Mouse (Mus musculus) intestine, embryonic 16.5 days (tissue): Measurements from ENCODE around the gene Gadd45gip1. TPM values are rescaled to one million over a fixed set of nuclear protein-coding genes. Genes with fewer than 3 reads are reported as not detected.

Experiments used
- ATAC-seq: fragments of 200-750 bp; cut with Nextera tagmentation; 2 replicates; pipeline ENCODE4 v1.8.0; 2017; ENCODE audit warnings: moderate TSS enrichment, moderate library complexity
- H3K27ac ChIP-seq: fragments of 300-500 bp; sonication (generic); 2 replicates; pipeline ENCODE4 v1.5.1; 2014; ENCODE audit warnings: mild to moderate bottlenecking, low read length
- H3K27me3 ChIP-seq: fragments of 300-500 bp; sonication (generic); replicated peaks from 2 replicates; pipeline ENCODE4 v1.6.1; 2014; ENCODE audit warnings: low read length, control low read depth, mixed read lengths; ENCODE audit not compliant: control insufficient read depth, insufficient read depth
- H3K36me3 ChIP-seq: fragments of 300-500 bp; sonication (generic); 2 replicates; pipeline ENCODE4 v1.6.1; 2014; ENCODE audit warnings: low read length, control low read depth; ENCODE audit not compliant: control insufficient read depth, insufficient read depth
- H3K4me1 ChIP-seq: fragments of 300-500 bp; sonication (generic); 2 replicates; pipeline ENCODE4 v1.6.1; 2014; ENCODE audit warnings: low read length, control low read depth, mixed read lengths; ENCODE audit not compliant: control insufficient read depth, insufficient read depth
- H3K4me2 ChIP-seq: fragments of 300-500 bp; sonication (generic); 2 replicates; pipeline ENCODE4 v1.6.1; 2014; ENCODE audit warnings: low read depth, low read length, control low read depth
- H3K4me3 ChIP-seq: fragments of 300-500 bp; sonication (generic); 2 replicates; pipeline ENCODE4 v1.5.1; 2014; ENCODE audit warnings: mild to moderate bottlenecking, low read length
- H3K9ac ChIP-seq: fragments of 300-500 bp; sonication (generic); 2 replicates; pipeline ENCODE4 v1.6.1; 2014; ENCODE audit warnings: low read depth, low read length
- H3K9me3 ChIP-seq: fragments of 300-500 bp; sonication (generic); 2 replicates; pipeline ENCODE4 v1.6.1; 2016; ENCODE audit warnings: low read length, control low read depth; ENCODE audit not compliant: control insufficient read depth
- WGBS: fragments of 180-500 bp; shearing (Covaris S2); extraction: QIAGEN DNeasy Blood & Tissue Kit; methylation state at CpG from one replicate; pipeline ENCODE4 v1.1.7; 2014; 5-methylcytosine and 5-hydroxymethylcytosine counted together
- polyA plus RNA-seq: library from polyadenylated mRNA; unstranded; fragments of >200 nt; fragmentation: Nextera tagmentation; extraction: Ambion mirVana; gene quantifications from 2 replicates; pipeline ENCODE4 v1.2.1, GENCODE M21; 2015

Gadd45gip1 gene
- polyA plus RNA-seq, 1 experiment from 2014 or later = 63.4 TPM

DNA sequence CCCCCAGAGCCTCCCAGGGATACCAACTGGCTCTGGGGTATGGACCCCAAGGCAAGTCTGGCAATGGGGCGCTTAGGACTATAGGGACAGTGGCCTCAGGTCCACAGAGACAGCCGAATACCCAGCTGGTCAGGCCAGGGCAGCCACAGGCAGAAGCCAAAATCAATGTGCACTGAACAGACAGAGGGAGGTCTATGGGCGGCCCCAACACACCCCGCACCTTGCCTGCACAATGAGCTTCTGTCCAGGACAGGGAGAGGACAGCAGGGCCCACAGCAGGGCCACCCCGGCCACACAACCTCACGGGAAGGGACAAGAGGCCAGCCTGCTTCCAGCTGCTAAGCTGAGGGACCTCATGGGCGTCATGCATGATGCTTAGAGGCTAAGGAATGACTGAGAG lies 36.8 kb upstream of the Gadd45gip1 start:
- 57% methylated on average over 7 of the region's 7 CpGs for WGBS
- Histone ChIP-seq H3K4me1 (peaks cover 15% of the 10 kb centered on the region), H3K4me2 (0 out of 2 replicates have a peak overlapping the region, but pooled peaks have one; percentile 34)

DNA sequence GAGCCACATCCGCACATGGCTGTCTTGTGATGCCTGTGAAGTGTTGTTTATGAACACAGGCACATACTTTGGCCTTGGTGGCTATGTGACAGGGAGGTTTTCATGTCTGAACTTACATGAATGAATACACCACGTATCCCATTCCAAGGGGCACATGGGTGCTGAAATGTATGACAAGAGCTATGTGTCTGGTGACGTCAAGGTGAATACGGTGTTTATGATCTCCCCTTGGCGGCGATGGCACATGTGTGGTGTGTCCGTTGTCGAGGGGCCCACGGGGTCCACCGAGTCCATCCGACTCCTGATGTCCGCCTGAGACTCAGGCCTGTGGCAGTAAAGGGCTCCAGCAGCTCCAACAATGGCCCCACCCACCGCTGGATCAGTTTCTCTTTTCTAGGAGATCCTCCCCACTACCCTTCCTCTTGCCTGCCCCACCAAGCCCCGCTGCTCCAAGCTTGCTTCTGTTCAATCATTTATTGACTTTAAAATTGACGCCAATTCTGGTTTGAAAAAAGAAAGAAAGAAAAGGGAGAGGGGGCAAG lies 34.0 kb upstream of the Gadd45gip1 start:
- WGBS = 79% methylated on average over 15 of the region's 15 CpGs
- Histone ChIP-seq H3K27ac (no peak overlapping the region), H3K4me1 (peaks cover 18% of the 10 kb centered on the region), H3K9me3 (no peaks in the 10 kb centered on the region), H3K27me3 (peaks cover 71% of the 10 kb centered on the region), H3K4me2 (no peak overlapping the region), H3K4me3 (no peak overlapping the region), H3K36me3 (no peaks in the 10 kb centered on the region), H3K9ac (no peak overlapping the region)
- no peak for ATAC-seq

More for the DNA sequence above, 36.8 kb upstream of the Gadd45gip1 start:
- ATAC-seq = peak; percentile 7; the same call in 1 of the 2 replicates
- Histone ChIP-seq H3K36me3 (no peaks in the 10 kb centered on the region), H3K4me3 (no peak overlapping the region), H3K9me3 (no peaks in the 10 kb centered on the region), H3K9ac (no peak overlapping the region), H3K27ac (peak overlapping the region; percentile 64), H3K27me3 (peaks cover 68% of the 10 kb centered on the region)

- Histone ChIP-seq H3K9me3 (no peaks in the 10 kb centered on the region), H3K27ac (no peak overlapping the region), H3K36me3 (no peaks in the 10 kb centered on the region), H3K4me3 (peak overlapping the region; percentile 74; the same call in 1 of the 2 replicates), H3K27me3 (peaks cover 76% of the 10 kb centered on the region), H3K4me1 (peaks cover 18% of the 10 kb centered on the region), H3K4me2 (no peak overlapping the region), H3K9ac (no peak overlapping the region)
- WGBS = 82% methylated on average over 6 of the region's 6 CpGs
- no peak for ATAC-seq
Measured at GRCm38 (mm10) chr8:84797971-84798370, 33.4 kb upstream of the Gadd45gip1 start.

DNA sequence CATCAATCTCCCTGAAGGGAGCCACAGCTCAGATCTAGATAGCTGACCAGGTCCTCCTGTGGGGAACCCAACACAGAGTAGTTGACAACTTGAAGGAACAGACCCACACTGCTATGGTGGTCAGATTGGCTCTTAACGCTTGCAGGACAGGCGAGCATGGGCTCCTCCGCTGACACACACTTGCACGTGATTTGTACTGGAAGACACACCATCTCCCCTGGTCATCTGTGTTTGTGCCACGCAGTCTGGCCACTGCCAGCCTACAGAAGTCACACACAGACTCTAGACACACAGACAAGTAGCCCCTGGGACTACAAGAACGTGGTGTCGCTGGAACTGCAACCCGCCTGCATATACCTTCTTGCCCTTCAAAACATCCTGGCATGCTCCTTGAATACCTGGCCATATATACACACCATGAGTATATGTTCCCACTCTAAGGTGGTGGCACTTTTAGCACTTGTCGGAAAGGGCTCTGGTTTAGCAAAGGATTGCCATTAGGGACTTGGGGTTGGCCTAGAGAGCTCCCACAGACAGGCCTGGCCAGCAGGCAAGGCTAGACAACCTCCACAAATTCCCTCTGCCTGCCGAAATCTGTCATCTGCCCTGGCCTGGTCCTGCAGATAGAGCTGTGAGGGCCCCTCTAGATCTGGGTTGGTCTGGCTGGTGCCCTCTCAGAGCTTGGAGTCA lies 32.7 kb upstream of the Gadd45gip1 start:
- Histone ChIP-seq H3K27me3 (peaks cover 73% of the 10 kb centered on the region), H3K4me2 (peak overlapping the region; percentile 94), H3K9me3 (no peaks in the 10 kb centered on the region), H3K27ac (no peak overlapping the region), H3K36me3 (no peaks in the 10 kb centered on the region), H3K4me3 (peak overlapping the region; percentile 74), H3K9ac (peak overlapping the region; percentile 87), H3K4me1 (peaks cover 17% of the 10 kb centered on the region)
- 56% methylated on average over 10 of the region's 10 CpGs for WGBS
- ATAC-seq = no peak

GRCm38 (mm10) chr8:84799136-84799931 lies 32.0 kb upstream of the Gadd45gip1 start:
- peaks cover 69% of the 10 kb centered on the region for H3K27me3 ChIP-seq
- peak overlapping the region; percentile 94 for H3K4me2 ChIP-seq
- H3K27ac ChIP-seq = peak overlapping the region; percentile 77
- peak overlapping the region; percentile 74 for H3K4me3 ChIP-seq
- no peaks in the 10 kb centered on the region for H3K9me3 ChIP-seq
- H3K9ac ChIP-seq = peak overlapping the region; percentile 87
- H3K4me1 ChIP-seq = peaks cover 12% of the 10 kb centered on the region
- no peaks in the 10 kb centered on the region for H3K36me3 ChIP-seq
- peak; percentile 31 for ATAC-seq
- WGBS = 1% methylated on average over 97 of the region's 108 CpGs

DNA sequence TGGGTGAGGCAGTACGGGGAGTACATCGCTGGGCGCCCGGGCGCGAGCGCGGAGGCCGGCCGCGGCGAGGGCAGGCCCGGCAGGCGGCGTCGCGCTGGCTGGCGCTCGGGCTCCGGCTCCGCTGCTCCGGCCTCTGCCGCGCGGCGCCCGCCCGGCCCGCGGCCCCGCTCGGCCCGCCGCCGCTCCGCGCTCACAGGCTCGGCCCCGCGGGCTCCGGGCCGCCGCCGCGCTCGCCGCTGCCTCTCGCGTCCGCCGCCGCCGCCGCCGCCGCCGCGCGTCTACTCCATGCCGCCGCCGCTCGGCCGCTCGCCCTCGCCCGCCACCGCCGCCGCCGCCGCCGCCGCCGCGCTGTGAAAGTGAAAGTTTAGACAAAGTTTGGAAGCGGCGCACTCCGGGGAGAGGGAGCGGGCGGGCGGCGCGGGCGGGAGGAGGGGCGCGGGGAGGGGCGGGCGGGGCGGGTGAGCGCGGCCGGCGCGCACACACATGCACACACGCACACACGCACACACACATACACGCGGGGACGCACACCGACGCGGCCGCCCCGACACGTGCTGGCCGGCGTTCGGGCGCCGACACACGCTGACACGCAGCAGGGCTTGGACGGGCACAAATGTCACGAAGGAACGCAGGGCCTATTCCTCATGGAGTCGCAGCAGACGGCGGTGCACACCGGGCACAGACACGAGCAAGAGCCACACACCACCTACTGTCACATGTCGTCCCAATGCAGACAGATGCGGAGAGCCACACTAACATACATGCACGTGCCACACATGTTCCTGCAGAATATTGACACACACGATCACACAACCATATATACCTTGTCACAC lies 31.1 kb upstream of the Gadd45gip1 start, which contains the start of gene Nfix:
Gene Nfix (minus strand): TSS at position 346 of the 833 bp plus-strand sequence.
- under 1% methylated on average over 73 of the region's 125 CpGs for WGBS
- Histone ChIP-seq H3K27me3 (peaks cover 67% of the 10 kb centered on the region), H3K9me3 (no peaks in the 10 kb centered on the region), H3K4me3 (peak within 1 kb of the TSS; percentile 74), H3K4me2 (peak within 1 kb of the TSS; percentile 94), H3K9ac (peak within 1 kb of the TSS; percentile 87), H3K27ac (peak within 1 kb of the TSS; percentile 77), H3K4me1 (peaks cover 8% of the 10 kb centered on the region), H3K36me3 (no peaks in the 10 kb centered on the region)
- peak; percentile 48 for ATAC-seq

- peaks cover 5% of the 10 kb centered on the region; the same call in 1 of the 2 replicates for H3K4me1 ChIP-seq
- H3K4me3 ChIP-seq = no peak overlapping the region
- WGBS = 91% methylated on average over 5 of the region's 5 CpGs
- H3K27me3 ChIP-seq = peaks cover 35% of the 10 kb centered on the region
- no peak overlapping the region for H3K4me2 ChIP-seq
- peaks cover 3% of the 10 kb centered on the region; the same call in 1 of the 2 replicates for H3K9me3 ChIP-seq
- no peak overlapping the region for H3K9ac ChIP-seq
- H3K27ac ChIP-seq = no peak overlapping the region
- no peak for ATAC-seq
- no peaks in the 10 kb centered on the region for H3K36me3 ChIP-seq
Measured at GRCm38 (mm10) chr8:84806031-84806430, 25.3 kb upstream of the Gadd45gip1 start.

- Histone ChIP-seq H3K27me3 (peaks cover 31% of the 10 kb centered on the region), H3K4me3 (no peak overlapping the region), H3K9ac (no peak overlapping the region), H3K27ac (no peak overlapping the region), H3K36me3 (no peaks in the 10 kb centered on the region), H3K9me3 (peaks cover 3% of the 10 kb centered on the region; the same call in 1 of the 2 replicates), H3K4me1 (peaks cover 6% of the 10 kb centered on the region; the same call in 1 of the 2 replicates), H3K4me2 (no peak overlapping the region)
- 57% methylated on average over 12 of the region's 12 CpGs for WGBS
- ATAC-seq = no peak
Measured at GRCm38 (mm10) chr8:84809109-84809940, 22.0 kb upstream of the Gadd45gip1 start.
